Mouse (Mus musculus): ENCODE measurements around the gene Oaz3. TPM values are rescaled to one million over a fixed set of nuclear protein-coding genes. Genes with fewer than 3 reads are reported as not detected.

The Oaz3 gene
- polyA plus RNA-seq, 1 experiment from 2014 or later: 0.25 TPM

- Histone ChIP-seq H3K36me3 (ENCODE audit: insufficient read depth, low read length) (no peaks in the 10 kb centered on the region), H3K27me3 (replicated peaks; ENCODE audit: insufficient read depth, low read length) (0 out of 2 replicates have a peak, but pooled peaks cover 4% of the 10 kb centered on the region), H3K9ac (replicated peaks; ENCODE audit: low read depth) (no peak overlapping the region), H3K4me1 (ENCODE audit: insufficient read depth, low read depth, low read length) (no peaks in the 10 kb centered on the region), H3K9me3 (ENCODE audit: low read length) (no peaks in the 10 kb centered on the region), H3K27ac (ENCODE audit: low read length) (no peak overlapping the region), H3K4me2 (replicated peaks; ENCODE audit: low read depth, low read length) (no peak overlapping the region), H3K4me3 (ENCODE audit: low read depth, low read length) (no peak overlapping the region)
- 47% methylated on average over 5 of the region's 5 CpGs for WGBS
- no peak for TF ChIP-seq EP300 (IDR thresholded peaks at IDR 0.05)
- DNase-seq (ENCODE audit: low spot score) (peak; percentile 20), ATAC-seq (no peak)
These were observed 30.0 kb upstream of the Oaz3 start for GRCm38 (mm10) chr3:94473567-94474232.

- Histone ChIP-seq H3K27ac (ENCODE audit: low read length) (no peak overlapping the region), H3K4me3 (ENCODE audit: low read depth, low read length) (no peak overlapping the region), H3K4me1 (ENCODE audit: insufficient read depth, low read depth, low read length) (no peaks in the 10 kb centered on the region), H3K9ac (replicated peaks; ENCODE audit: low read depth) (no peak overlapping the region), H3K9me3 (ENCODE audit: low read length) (no peaks in the 10 kb centered on the region), H3K36me3 (ENCODE audit: insufficient read depth, low read length) (no peaks in the 10 kb centered on the region), H3K27me3 (replicated peaks; ENCODE audit: insufficient read depth, low read length) (no peaks in the 10 kb centered on the region), H3K4me2 (replicated peaks; ENCODE audit: low read depth, low read length) (0 out of 2 replicates have a peak overlapping the region, but pooled peaks have one; percentile 22)
- TF ChIP-seq CTCF (IDR thresholded peaks at IDR 0.05) (no peak), EP300 (IDR thresholded peaks at IDR 0.05) (no peak)
- DNase-seq (ENCODE audit: low spot score) (no peak), ATAC-seq (0 out of 2 replicates have a peak, but pooled peaks have one; percentile 4)
- WGBS: 50% methylated on average over 10 of the region's 10 CpGs
These were observed 29.4 kb upstream of the Oaz3 start for GRCm38 (mm10) chr3:94473115-94473505.

DNA sequence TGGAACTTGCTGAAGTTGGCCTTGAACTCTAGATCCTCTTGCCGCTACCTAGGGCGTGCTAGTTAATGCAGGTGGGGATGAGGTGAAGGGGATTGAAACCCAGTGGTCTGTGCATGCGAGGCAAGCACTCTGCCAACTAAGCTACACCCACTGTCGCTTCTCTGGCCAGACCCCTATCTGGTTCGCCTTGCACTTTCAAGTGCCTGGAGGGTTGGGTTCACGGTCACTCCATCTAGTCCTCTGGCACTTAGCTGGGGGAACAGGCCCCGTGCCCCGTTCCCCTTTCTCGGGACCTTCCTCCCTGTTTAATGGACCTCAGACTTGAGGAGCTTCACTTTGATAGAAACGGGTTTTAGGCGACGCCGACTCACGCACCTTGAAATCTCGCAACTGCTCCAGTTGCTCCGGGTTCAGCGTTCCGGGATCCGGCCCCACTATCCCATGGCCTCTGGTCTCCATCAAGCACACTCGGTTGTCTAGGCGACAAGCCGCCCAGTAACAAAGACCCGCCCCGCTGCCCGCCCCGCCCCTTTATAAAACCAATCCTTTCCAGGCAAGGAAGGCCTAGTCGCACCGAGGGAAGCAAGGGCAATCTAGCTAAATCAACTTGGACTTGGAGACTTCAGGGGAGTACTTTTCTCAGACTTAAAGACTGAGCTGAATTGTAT is 28.9 kb upstream of the Oaz3 start:
- Histone ChIP-seq H3K4me3 (ENCODE audit: low read depth, low read length) (no peak overlapping the region), H3K4me2 (replicated peaks; ENCODE audit: low read depth, low read length) (peak overlapping the region; percentile 22; the same call in 1 of the 2 replicates), H3K27me3 (replicated peaks; ENCODE audit: insufficient read depth, low read length) (no peaks in the 10 kb centered on the region), H3K36me3 (ENCODE audit: insufficient read depth, low read length) (no peaks in the 10 kb centered on the region), H3K4me1 (ENCODE audit: insufficient read depth, low read depth, low read length) (no peaks in the 10 kb centered on the region), H3K9me3 (ENCODE audit: low read length) (no peaks in the 10 kb centered on the region), H3K27ac (ENCODE audit: low read length) (no peak overlapping the region), H3K9ac (replicated peaks; ENCODE audit: low read depth) (no peak overlapping the region)
- ATAC-seq (peak; percentile 87), DNase-seq (ENCODE audit: low spot score) (peak; percentile 78)
- TF ChIP-seq EP300 (IDR thresholded peaks at IDR 0.05) (no peak), CTCF (IDR thresholded peaks at IDR 0.05) (no peak)
- WGBS: 14% methylated on average over 28 of the region's 28 CpGs

DNA sequence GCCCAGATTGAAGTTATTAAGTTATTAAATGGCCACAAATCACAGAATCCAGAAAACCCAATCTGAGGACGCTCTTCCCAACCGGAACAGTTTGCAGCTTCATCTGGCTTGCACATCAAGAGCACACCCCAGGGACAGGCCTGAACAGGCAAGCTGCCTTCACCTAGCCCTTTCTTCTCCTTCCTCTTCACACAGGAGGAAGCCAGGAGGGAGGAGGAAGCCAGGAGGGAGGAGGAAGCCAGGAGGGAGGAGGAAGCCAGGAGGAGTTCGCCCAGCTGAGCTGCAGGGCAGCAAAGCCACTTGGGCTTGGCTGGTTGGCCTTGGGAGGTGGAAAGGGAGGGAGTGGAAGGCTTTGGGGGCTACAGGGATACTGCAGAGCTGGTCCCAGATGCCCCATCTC is 25.2 kb upstream of the Oaz3 start:
- Histone ChIP-seq H3K9me3 (ENCODE audit: low read length) (no peaks in the 10 kb centered on the region), H3K4me3 (ENCODE audit: low read depth, low read length) (no peak overlapping the region), H3K4me1 (ENCODE audit: insufficient read depth, low read depth, low read length) (no peaks in the 10 kb centered on the region), H3K27ac (ENCODE audit: low read length) (no peak overlapping the region), H3K27me3 (replicated peaks; ENCODE audit: insufficient read depth, low read length) (no peaks in the 10 kb centered on the region), H3K9ac (replicated peaks; ENCODE audit: low read depth) (no peak overlapping the region), H3K36me3 (ENCODE audit: insufficient read depth, low read length) (no peaks in the 10 kb centered on the region), H3K4me2 (replicated peaks; ENCODE audit: low read depth, low read length) (no peak overlapping the region)
- no peak for TF ChIP-seq EP300 (IDR thresholded peaks at IDR 0.05)
- TF ChIP-seq CTCF (IDR thresholded peaks at IDR 0.05): no peak
- 62% methylated on average over 3 of the region's 3 CpGs for WGBS
- ATAC-seq: no peak
- DNase-seq (ENCODE audit: low spot score): no peak

DNA sequence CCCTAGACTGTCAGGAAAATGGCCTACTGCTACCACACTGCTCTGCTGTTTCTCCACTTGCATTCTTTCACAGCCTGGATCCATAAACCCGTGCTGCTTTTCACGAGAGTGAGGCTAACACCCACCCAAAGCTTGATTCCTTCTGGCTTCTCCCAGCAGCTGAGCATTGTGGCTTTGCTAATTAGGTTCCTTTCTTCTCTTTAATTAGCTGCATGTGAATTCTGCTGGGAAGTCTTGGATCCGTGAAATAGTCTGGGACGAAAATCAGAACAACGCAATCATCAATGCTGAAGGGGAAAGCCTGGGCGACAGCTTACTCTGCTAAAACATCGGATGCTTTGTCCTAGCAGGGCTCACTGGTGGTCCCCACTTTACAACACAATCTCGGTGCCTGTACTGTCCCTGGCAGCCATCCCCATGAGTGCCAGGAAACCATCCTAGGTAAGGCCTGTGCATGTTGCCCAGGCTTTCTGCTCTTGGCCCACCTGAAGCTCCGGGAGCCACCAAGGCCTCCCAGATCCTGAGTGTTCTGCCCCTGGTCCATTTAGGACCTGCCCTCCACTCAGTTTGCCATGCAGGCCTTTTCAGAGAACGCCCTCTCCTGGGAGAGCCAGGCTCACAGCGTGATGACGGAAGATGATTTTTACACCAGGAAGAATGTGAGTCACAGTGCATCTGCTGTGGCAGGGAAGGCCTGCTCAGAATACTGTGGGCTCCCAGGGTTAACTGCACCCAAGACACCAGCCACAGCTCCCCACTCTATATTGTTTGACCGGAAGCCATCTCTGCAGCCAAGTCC is 22.1 kb upstream of the Oaz3 start:
- H3K4me2 ChIP-seq (replicated peaks; ENCODE audit: low read depth, low read length): no peak overlapping the region
- DNase-seq (ENCODE audit: low spot score): no peak
- no peak for ATAC-seq
- no peaks in the 10 kb centered on the region for H3K9me3 ChIP-seq (ENCODE audit: low read length)
- no peaks in the 10 kb centered on the region for H3K27me3 ChIP-seq (replicated peaks; ENCODE audit: insufficient read depth, low read length)
- 76% methylated on average over 13 of the region's 13 CpGs for WGBS
- no peaks in the 10 kb centered on the region for H3K4me1 ChIP-seq (ENCODE audit: insufficient read depth, low read depth, low read length)
- H3K9ac ChIP-seq (replicated peaks; ENCODE audit: low read depth): no peak overlapping the region
- H3K4me3 ChIP-seq (ENCODE audit: low read depth, low read length): no peak overlapping the region
- H3K27ac ChIP-seq (ENCODE audit: low read length): no peak overlapping the region
- no peak for TF ChIP-seq EP300 (IDR thresholded peaks at IDR 0.05)
- no peaks in the 10 kb centered on the region for H3K36me3 ChIP-seq (ENCODE audit: insufficient read depth, low read length)

DNA sequence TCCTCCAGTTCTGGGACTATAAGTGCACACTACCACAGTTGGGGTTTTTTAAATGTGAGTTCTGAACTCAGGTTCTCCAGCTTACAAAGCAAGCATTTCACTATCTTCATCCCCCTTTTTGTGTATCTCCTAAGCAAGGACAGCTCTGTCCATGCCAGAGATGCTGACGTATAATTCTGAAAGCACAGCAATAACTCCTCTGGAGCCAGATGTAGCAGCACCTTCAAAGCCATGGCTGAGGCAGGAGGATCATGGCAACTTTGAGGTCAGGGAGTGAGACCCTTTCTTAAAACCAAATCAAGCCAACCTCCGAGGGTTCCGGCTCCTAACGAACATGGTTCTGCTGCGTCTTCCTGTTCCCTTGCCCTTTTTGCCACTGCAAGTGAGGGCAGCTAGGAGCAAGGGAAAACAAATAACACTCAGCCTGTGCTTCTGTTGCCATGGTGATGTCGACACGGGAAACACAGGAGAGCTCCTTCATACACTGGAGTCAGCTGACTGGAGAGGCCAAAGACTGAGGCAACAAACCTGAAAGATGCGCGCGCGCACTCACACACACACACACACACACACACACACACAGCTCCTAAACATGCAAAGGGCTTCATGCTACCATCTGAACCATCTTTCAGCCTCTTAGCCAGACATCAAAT is 20.3 kb upstream of the Oaz3 start:
- no peaks in the 10 kb centered on the region for H3K36me3 ChIP-seq (ENCODE audit: insufficient read depth, low read length)
- no peak overlapping the region for H3K4me2 ChIP-seq (replicated peaks; ENCODE audit: low read depth, low read length)
- peak; percentile 87 for DNase-seq (ENCODE audit: low spot score)
- no peak overlapping the region for H3K9ac ChIP-seq (replicated peaks; ENCODE audit: low read depth)
- no peaks in the 10 kb centered on the region for H3K9me3 ChIP-seq (ENCODE audit: low read length)
- ATAC-seq: peak; percentile 95
- H3K27ac ChIP-seq (ENCODE audit: low read length): no peak overlapping the region
- no peaks in the 10 kb centered on the region for H3K4me1 ChIP-seq (ENCODE audit: insufficient read depth, low read depth, low read length)
- TF ChIP-seq CTCF (IDR thresholded peaks at IDR 0.05): no peak
- no peak for TF ChIP-seq EP300 (IDR thresholded peaks at IDR 0.05)
- no peaks in the 10 kb centered on the region for H3K27me3 ChIP-seq (replicated peaks; ENCODE audit: insufficient read depth, low read length)
- H3K4me3 ChIP-seq (ENCODE audit: low read depth, low read length): no peak overlapping the region
- 37% methylated on average over 11 of the region's 11 CpGs for WGBS
